Mouse (Mus musculus) kidney, adult 2 months (tissue): ENCODE measurements around the gene Gfra1.

Experiments used
- CTCF ChIP-seq: fragments of 200-500 bp; conservative IDR thresholded peaks from 2 replicates; pipeline ENCODE4 v1.5.1; 2011; ENCODE audit warnings: low read depth, mild to moderate bottlenecking, control low read depth, low read length, moderate library complexity, mixed read lengths; ENCODE audit not compliant: insufficient read depth, insufficient read length
- POLR2A ChIP-seq: fragments of 200-500 bp; IDR thresholded peaks from one replicate; pipeline ENCODE4 v1.6.1; 2011; ENCODE audit warnings: low read depth, low read length, control low read depth

DNA sequence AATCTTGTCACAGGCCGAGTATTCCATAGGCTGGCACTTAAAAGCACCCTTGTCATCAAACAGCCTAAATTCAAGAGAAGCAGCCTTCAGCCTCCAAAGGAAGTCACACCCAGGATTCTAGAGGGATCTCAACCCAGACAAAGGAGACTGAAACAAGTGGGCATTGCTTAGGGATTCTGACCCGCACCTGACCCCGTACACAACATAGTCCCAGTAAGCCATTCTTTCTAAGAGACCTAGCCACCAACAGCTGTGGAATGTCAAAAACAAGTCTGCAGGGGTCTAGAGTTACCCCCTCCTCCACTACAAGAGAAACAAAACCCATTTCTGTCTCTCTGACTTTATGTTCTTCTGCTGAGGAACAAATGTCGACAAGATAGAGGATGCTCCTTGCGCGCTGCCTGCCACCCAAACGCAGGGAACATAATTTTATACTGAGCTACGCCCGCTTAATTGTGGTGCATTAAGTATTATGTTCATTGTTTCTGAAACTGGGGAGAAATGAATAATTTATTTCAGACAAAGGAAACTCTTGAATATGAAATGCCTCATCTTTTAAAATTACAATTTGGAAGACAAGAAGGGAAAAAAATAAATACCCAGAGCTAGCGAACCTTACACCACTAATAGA, 18.2 kb downstream of the Gfra1 start:
- TF ChIP-seq POLR2A: no peak
- no peak for TF ChIP-seq CTCF
